Mouse (Mus musculus) splenic B cell, adult 2 months (primary cell): ENCODE results near the gene Trim24.
A peak's percentile ranks its signal among the peaks of the same experiment; 100 is the strongest.

Experiments used
- DNase-seq: peaks from one replicate; pipeline ENCODE4 v3.0.0-alpha.2; 2011; ENCODE audit warnings: low read depth, low spot score
- H3K27me3 ChIP-seq: 2 replicates; pipeline ENCODE4 v1.6.1; 2012; ENCODE audit warnings: mild to moderate bottlenecking, low read length, moderate library complexity, mixed read lengths; ENCODE audit not compliant: control insufficient read depth, poor library complexity, insufficient read depth, severe bottlenecking
- H3K36me3 ChIP-seq: 2 replicates; pipeline ENCODE4 v1.6.1; 2012; ENCODE audit warnings: mild to moderate bottlenecking, low read length, moderate library complexity, mixed read lengths; ENCODE audit not compliant: control insufficient read depth, poor library complexity, insufficient read depth, severe bottlenecking

The Trim24 gene

GRCm38 (mm10) chr6:37900221-37900620 is 29.6 kb downstream of the Trim24 start:
- no peaks in the 10 kb centered on the region for H3K36me3 ChIP-seq
- no peaks in the 10 kb centered on the region for H3K27me3 ChIP-seq
- DNase-seq: peak; percentile 54

- no peak for DNase-seq
- Histone ChIP-seq H3K27me3 (no peaks in the 10 kb centered on the region), H3K36me3 (no peaks in the 10 kb centered on the region)
Observed at GRCm38 (mm10) chr6:37901791-37902190, 31.2 kb downstream of the Trim24 start.

GRCm38 (mm10) chr6:37903810-37904209 is 33.2 kb downstream of the Trim24 start:
- no peaks in the 10 kb centered on the region for H3K36me3 ChIP-seq
- DNase-seq: no peak
- H3K27me3 ChIP-seq: no peaks in the 10 kb centered on the region

GRCm38 (mm10) chr6:37913525-37913924 is 42.9 kb downstream of the Trim24 start:
- H3K36me3 ChIP-seq: peaks cover 7% of the 10 kb centered on the region; the same call in 1 of the 2 replicates
- no peaks in the 10 kb centered on the region for H3K27me3 ChIP-seq
- DNase-seq: no peak

- no peaks in the 10 kb centered on the region for H3K27me3 ChIP-seq
- DNase-seq: no peak
- H3K36me3 ChIP-seq: 0 out of 2 replicates have a peak, but pooled peaks cover 1% of the 10 kb centered on the region
Observed at GRCm38 (mm10) chr6:37925104-37925503, 54.5 kb downstream of the Trim24 start.

- 0 out of 2 replicates have a peak, but pooled peaks cover 6% of the 10 kb centered on the region for H3K36me3 ChIP-seq
- H3K27me3 ChIP-seq: no peaks in the 10 kb centered on the region
- DNase-seq: no peak
Observed at GRCm38 (mm10) chr6:37926751-37927150, 56.1 kb downstream of the Trim24 start.

GRCm38 (mm10) chr6:37936498-37936897 is 65.9 kb downstream of the Trim24 start:
- Histone ChIP-seq H3K27me3 (no peaks in the 10 kb centered on the region), H3K36me3 (0 out of 2 replicates have a peak, but pooled peaks cover 1% of the 10 kb centered on the region)

GRCm38 (mm10) chr6:37951306-37951705 is 80.7 kb downstream of the Trim24 start:
- DNase-seq: no peak
- peaks cover 16% of the 10 kb centered on the region; the same call in 1 of the 2 replicates for H3K36me3 ChIP-seq
- no peaks in the 10 kb centered on the region for H3K27me3 ChIP-seq

More at GRCm38 (mm10) chr6:37936498-37936897, 65.9 kb downstream of the Trim24 start:
- DNase-seq: no peak

- no peak for DNase-seq
- H3K27me3 ChIP-seq: no peaks in the 10 kb centered on the region
- H3K36me3 ChIP-seq: no peaks in the 10 kb centered on the region
Observed at GRCm38 (mm10) chr6:37967386-37967785, 96.8 kb downstream of the Trim24 start.

GRCm38 (mm10) chr6:38007459-38007858 is 136.8 kb downstream of the Trim24 start:
- peak; percentile 70 for DNase-seq
- H3K27me3 ChIP-seq: no peaks in the 10 kb centered on the region
- no peaks in the 10 kb centered on the region for H3K36me3 ChIP-seq

GRCm38 (mm10) chr6:38012829-38013228 is 142.2 kb downstream of the Trim24 start:
- Histone ChIP-seq H3K36me3 (no peaks in the 10 kb centered on the region), H3K27me3 (no peaks in the 10 kb centered on the region)
- no peak for DNase-seq
